Mouse (Mus musculus): ENCODE measurements around the gene Wfdc21.

Gene Wfdc21

GRCm38 (mm10) chr11:83746681-83747080, at the start of gene Wfdc21:
Gene Wfdc21, plus strand, starts transcription at chr11:83746940.
- no peak for DNase-seq (ENCODE audit: low read depth, low spot score)

GRCm38 (mm10) chr11:83703705-83704104, 43.0 kb upstream of the Wfdc21 start, which contains the start of gene Wfdc17:
Gene Wfdc17, plus strand, starts transcription at chr11:83703991.
- DNase-seq (ENCODE audit: low read depth, low spot score) = no peak

- DNase-seq (ENCODE audit: low read depth, low spot score) = peak; percentile 46
Measured at GRCm38 (mm10) chr11:83708715-83709114, 38.0 kb upstream of the Wfdc21 start, which contains the start of gene Wfdc18. Gene Wfdc18, plus strand, starts transcription at chr11:83709015.

DNA sequence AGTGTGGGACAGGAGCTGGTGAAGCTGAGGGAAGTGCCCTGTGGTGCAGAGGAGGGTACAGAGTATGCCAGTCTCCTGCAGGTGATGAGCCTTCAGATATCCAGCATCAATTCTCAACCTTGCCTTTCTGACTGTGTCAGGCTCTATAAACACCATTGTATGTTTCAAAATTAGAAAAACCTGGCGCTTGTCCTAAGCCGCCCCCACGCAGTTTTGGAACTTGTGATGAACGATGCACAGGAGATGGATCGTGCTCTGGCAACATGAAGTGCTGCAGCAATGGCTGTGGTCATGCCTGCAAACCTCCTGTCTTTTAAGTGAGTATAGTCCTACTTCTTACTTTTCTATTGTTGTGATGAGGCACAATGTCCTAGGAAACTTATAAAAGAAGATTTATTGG, 37.1 kb upstream of the Wfdc21 start:
- peak; percentile 31 for DNase-seq (ENCODE audit: low read depth, low spot score)

DNA sequence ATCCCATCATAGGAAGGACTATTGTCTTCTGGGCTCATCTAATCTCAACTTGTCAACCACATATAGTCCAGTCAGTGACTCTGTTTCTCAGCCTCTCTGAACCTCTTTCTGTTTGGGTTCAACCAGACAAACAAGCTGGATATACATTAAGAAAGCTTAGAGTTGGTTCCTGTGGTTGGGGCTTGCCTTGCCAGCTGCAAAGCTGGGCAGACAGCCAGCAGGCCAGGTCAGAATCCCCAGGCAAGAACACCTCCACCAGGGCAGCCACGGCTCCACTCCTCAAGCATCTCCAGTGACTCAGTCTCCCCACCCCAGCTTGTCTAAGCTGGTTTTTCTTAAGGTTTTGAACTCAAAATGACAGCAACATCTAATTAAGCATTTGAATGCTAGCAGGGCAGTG, 34.1 kb upstream of the Wfdc21 start:
- no peak for DNase-seq (ENCODE audit: low read depth, low spot score)

- DNase-seq (ENCODE audit: low read depth, low spot score) = no peak
Measured at GRCm38 (mm10) chr11:83713925-83714324, 32.8 kb upstream of the Wfdc21 start.

GRCm38 (mm10) chr11:83717042-83717665, 29.6 kb upstream of the Wfdc21 start:
- DNase-seq (ENCODE audit: low read depth, low spot score) = no peak

GRCm38 (mm10) chr11:83720766-83721165, 26.0 kb upstream of the Wfdc21 start:
- no peak for DNase-seq (ENCODE audit: low read depth, low spot score)

DNA sequence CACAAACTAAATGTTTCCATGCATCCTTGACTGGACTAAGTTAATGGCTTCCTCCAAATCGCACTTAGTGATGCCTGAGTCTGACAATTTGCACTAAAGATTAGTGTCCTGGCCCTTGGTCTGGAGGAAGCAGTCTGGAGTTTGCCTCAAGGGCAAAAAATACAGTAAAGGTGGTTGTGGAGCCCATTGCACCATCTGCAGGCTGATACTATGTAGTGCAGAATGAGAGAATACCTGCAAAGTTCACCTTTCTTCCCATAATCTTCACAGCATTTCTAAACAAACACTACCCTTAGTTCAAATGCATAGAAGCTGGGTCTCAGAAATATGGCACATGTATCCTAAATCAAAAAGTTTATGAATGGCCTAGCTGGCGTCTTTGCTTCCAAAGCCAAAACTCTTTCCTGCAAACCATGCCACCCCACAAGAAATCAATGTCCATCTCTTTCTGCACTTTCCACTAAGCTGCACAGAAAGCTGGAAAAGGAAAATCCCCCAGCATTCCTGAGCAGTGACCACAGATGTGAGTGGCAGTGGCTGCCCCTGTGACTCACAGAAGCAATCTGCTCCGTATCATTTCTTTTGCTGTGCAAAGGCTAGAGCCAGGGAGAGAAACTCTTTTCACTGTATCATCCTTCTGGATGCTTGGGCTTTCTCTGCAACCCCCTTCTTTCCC, 17.8 kb upstream of the Wfdc21 start:
- DNase-seq (ENCODE audit: low read depth, low spot score) = peak; percentile 27

- no peak for DNase-seq (ENCODE audit: low read depth, low spot score)
Measured at GRCm38 (mm10) chr11:83731116-83731515, 15.6 kb upstream of the Wfdc21 start.

GRCm38 (mm10) chr11:83733071-83733640, 13.6 kb upstream of the Wfdc21 start:
- no peak for DNase-seq (ENCODE audit: low read depth, low spot score)

DNA sequence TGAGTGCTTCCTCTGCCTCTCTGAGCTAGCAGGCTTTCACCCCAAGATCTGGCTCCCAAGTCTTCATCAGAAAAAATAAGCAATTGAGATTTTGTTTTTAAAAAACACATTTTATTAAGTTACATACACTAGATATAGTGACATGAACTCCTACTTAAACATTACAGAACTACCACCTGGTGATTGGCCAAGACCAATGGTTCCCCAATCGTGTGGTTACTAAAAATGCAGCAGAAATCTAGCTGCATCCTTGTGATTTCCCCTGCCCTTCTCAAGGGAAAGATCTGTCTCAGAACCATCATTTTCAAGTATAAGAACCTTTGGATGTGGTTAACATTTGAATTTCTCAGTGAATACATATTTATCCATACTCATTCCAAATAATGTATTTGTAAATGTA, 12.5 kb upstream of the Wfdc21 start:
- DNase-seq (ENCODE audit: low read depth, low spot score) = no peak

- DNase-seq (ENCODE audit: low read depth, low spot score) = no peak
Measured at GRCm38 (mm10) chr11:83735881-83736280, 10.9 kb upstream of the Wfdc21 start.

DNA sequence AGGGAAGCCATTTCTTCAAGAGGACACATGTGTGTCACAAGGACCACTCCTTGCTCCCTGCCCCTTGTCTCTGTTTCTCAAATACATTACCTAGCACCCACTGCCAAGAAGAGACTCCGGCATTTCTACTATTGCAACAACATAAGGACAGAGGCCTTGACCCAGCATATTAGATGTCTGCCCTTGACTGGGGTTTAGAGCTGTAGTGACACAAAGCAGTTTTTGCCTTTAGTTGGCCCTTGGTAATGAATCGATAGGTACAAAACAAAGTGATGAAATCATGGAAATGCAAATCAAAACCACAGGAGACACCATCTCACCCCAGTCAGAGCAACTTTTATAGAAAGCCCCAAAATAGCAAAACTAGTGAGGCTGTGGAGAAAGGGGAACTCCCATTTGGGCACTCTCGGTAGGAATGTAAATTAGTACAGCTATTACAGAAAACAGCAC, 9.6 kb upstream of the Wfdc21 start:
- peak; percentile 10 for DNase-seq (ENCODE audit: low read depth, low spot score)

- peak; percentile 82 for DNase-seq (ENCODE audit: low read depth, low spot score)
Measured at GRCm38 (mm10) chr11:83739241-83739640, 7.5 kb upstream of the Wfdc21 start.

GRCm38 (mm10) chr11:83740443-83740991, 6.2 kb upstream of the Wfdc21 start:
- no peak for DNase-seq (ENCODE audit: low read depth, low spot score)

GRCm38 (mm10) chr11:83741841-83742240, 4.9 kb upstream of the Wfdc21 start:
- no peak for DNase-seq (ENCODE audit: low read depth, low spot score)

DNA sequence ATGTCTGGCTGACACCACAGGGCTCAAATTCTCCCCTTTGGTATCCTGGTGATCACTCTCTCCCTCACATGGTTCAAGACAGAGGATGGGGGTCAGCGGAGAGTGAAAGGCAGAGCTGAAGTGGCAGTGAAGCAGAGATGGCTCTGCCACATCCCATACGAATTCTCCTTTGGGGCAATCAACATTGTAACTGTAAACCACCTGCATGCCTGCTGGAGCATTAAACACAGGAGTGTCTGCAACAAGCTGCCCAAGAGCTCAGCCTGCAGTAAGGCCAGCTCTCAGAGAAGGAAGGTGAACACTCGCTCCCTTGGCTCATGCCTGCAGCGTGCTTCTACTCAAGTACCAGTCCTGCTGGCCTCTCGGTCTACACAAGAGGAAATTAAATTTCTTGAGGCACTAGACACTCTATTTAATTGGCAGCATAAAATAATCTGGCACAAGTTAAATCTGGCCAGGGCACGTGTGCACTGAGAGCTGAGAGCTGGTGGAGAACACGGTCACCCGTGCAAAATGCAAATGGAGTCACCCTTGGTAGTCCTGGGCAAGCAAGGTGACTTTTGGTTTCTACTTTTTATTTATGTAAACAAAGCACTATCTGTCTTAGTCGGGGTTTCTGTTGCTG, 3.9 kb upstream of the Wfdc21 start:
- no peak for DNase-seq (ENCODE audit: low read depth, low spot score)

DNA sequence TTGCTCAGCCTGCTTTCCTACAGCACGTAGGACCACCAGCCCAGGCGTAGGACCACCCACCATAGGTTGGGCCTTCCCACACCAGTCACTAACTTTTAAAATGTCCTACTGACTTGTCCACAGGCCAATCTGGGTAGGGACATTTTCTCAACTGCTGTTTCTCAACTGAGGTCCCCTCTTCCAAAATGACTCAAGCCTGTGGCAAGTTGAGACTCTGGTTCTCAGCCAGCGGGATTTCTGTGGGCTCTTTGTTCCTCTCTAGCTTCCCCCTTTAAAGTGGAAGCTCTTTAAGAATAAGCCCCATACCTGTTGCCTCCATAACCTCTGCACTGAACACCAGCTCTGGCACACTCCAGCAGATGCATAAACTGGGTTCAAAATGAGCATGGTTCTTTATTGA, 3.2 kb upstream of the Wfdc21 start:
- DNase-seq (ENCODE audit: low read depth, low spot score) = no peak

GRCm38 (mm10) chr11:83746152-83746551, 588 bp upstream of the Wfdc21 start:
- no peak for DNase-seq (ENCODE audit: low read depth, low spot score)

DNA sequence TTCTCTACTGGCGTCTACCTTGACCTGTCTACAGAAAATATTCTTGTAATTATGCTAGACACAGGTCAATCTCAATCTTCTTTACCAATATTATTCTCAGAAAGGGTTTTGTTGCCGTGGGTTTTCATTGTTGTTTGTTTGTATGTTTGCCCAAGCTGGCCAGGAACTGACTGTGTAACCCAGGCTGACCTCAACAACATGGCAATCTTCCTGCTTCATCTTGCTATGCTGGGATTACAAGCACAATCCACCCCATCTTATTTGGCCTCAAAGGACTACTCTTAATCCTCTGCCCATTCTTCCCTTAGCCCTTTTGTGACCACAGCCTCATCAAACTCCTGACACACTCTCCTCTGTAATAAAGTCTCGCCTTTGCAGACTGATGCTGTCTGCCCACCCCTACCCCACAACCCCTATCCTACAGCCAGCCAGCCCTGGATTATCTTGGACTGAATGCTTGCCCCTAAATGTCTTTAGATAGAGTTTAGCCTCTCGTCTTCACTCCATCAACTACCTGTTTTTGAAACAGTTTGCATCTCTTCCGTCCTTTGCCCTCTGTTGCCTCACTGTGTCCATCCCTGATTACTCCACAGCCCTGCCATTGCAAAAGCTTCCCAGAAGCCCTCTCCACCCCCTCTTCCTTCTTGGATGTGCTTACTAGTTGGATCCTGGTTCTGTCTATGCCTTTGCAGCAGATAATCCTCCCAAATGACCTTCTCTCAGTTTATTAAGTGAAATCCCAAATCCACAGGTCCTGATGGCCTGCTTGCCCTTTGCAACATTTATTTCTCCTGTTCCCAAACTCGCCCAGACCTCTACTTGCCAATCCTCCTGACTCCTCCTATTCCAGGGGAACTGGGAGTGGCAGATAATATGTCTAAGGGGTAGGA, 881 bp downstream of the Wfdc21 start:
- no peak for DNase-seq (ENCODE audit: low read depth, low spot score)
